Mouse (Mus musculus) right cerebral cortex, postnatal 4 days (tissue): ENCODE measurements around the gene Cgnl1.

ENCODE experiments used
- DNase-seq: peaks from one replicate; pipeline ENCODE4 v3.0.0-alpha.2; 2022

Cgnl1 gene

DNA sequence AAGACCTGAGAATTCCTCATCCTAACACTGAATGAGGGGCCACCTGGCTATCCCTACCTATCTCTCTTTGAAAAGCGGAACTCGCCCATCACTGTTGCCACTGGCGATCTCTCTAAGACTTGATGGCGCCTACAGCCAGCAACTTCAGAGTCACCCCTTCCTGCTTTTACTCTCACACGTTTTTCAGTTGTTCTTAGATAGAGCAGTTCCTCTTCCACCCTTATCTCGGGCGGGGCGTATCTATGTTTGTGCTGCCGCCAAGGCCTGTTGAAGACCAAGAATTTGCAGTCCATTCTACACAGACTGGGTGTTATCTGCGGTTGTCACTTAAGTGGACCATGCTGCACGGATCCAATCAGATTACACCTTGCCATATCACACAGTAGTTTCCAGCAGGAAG is 62.2 kb downstream of the Cgnl1 start:
- no peak for DNase-seq

GRCm38 (mm10) chr9:71707989-71708388 is 63.4 kb downstream of the Cgnl1 start:
- DNase-seq, result no peak

DNA sequence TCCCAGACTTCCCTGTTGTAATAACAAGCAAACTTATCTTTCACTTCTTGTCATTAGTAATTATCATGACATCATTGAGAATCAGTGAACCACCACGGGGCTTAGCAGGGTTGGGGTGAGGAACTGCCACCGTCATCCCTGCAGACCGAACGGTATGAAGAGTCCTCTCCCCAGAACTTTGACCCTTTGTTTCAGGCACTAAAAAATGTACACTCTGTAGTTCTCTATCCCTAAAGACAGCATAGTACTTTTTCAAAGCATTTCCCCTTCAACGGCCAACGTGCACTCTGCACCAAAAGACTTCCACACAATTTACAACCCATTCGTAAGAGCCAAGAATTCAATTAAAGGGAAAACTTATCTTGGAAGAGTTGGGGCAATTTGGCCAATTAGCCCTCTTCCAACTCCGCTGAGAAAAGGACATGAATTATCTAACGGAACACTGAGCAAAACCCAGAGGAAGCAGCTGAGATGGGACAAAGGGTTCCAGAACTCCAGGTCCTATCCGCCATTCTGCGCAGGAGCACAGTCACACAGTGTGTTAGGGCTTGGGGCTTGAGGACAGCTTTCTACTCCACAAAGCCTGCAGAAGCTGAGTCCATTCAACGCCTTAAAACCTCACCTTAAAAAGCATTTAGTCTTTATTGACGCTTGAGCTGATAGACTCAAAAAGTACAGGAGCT is 66.9 kb downstream of the Cgnl1 start:
- no peak for DNase-seq

GRCm38 (mm10) chr9:71699087-71699486 is 72.3 kb downstream of the Cgnl1 start:
- no peak for DNase-seq

DNA sequence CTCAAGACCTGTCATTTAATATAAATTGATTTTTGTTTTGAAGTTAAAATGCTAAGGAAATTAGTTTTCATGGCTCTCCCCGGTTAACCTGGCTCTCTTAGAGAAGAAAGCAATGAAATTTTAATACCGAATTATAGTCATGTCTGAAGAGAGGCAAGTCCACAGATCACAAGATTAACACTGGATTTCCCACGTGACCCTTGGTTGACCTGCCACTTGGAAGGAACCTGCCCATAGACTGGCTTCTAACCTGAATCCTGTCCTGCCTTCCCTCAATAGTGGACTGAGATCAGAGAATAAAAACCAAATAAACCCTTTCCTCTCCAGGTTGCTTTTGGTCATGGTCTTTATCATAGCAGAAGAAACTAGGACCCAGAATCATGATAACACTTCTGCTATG is 73.3 kb downstream of the Cgnl1 start:
- DNase-seq, result no peak

DNA sequence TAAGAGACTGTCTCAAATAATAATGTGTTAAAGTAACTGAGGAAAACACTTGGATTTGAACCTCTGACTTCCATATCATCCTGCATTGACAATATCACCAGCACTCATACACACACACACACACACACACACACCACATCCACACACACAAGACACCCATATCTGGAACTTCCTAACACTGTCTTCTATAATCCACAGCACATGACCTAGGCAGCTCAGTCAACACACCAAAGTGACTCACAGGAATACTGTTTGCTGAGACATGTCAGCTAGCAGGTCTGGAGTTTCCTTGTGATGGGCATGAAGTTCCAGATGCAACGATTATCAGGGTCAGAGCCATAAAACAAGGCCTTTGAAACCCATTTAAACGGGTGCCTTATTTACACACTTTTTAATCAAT is 74.2 kb downstream of the Cgnl1 start:
- no peak for DNase-seq

- DNase-seq, result no peak
Observed at GRCm38 (mm10) chr9:71696762-71697161, 74.6 kb downstream of the Cgnl1 start.

GRCm38 (mm10) chr9:71695133-71695532 is 76.3 kb downstream of the Cgnl1 start:
- no peak for DNase-seq

GRCm38 (mm10) chr9:71694223-71694622 is 77.2 kb downstream of the Cgnl1 start:
- no peak for DNase-seq

GRCm38 (mm10) chr9:71693771-71694170 is 77.6 kb downstream of the Cgnl1 start:
- no peak for DNase-seq

- DNase-seq, result no peak
Observed at GRCm38 (mm10) chr9:71692165-71692564, 79.2 kb downstream of the Cgnl1 start.

- no peak for DNase-seq
Observed at GRCm38 (mm10) chr9:71689369-71690073, 81.9 kb downstream of the Cgnl1 start.

GRCm38 (mm10) chr9:71686463-71686862 is 84.9 kb downstream of the Cgnl1 start:
- no peak for DNase-seq

DNA sequence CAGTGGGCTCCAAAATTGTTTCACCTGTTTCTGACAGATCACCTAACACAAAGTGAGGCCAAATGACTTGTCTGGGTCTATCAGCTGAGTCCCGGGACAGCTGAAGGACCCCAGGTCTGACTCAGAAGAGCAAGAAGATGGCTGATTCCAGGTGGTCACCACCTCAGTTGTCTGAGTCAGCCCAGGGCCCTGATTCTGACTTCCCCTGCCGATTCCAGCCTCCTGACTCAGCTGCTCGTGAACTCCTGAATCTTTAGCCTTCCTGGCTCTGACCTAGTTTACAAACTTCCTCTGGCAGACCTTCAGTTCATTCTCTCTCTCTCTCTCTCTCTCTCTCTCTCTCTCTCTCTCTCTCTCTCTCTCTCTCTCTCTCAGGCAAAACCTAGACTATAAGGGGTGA is 86.6 kb downstream of the Cgnl1 start:
- no peak for DNase-seq

GRCm38 (mm10) chr9:71680381-71680780 is 91.0 kb downstream of the Cgnl1 start:
- peak; percentile 52 for DNase-seq

DNA sequence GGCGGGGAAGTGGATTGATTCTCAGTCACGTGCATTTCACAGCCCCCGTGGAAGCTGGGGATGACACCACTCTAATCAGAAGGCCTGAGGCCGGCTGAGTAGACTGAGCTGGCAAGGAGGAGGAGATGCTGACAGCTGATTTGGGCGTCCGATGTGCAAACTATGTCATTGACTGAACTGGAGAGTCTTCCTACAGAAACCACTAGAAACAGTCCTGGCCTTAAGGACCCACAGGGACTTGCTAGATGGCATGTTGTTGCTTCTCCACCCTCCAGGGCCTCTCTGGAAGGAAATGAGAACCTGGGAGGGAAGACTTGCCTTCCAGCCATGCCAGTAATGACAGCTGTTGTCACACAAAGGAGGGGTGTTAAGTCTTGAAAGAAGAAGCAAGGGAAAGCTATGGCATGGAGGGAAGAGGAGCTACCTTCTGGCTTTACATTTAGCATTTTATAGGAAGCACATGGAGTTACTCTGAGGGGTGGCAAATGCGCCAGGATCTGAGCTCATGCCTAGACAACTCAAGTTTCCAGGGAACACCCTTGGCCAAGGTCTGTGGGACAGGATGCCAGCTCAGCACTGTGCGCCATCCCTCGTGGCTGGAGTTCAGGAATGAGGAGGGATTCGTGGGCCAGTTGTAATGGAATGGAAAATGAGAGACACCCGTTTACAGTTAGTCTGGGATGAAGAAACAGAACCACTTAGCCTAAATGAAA is 92.1 kb downstream of the Cgnl1 start:
- DNase-seq, result peak; percentile 19

GRCm38 (mm10) chr9:71676988-71677688 is 94.3 kb downstream of the Cgnl1 start:
- no peak for DNase-seq

- no peak for DNase-seq
Observed at GRCm38 (mm10) chr9:71675799-71676414, 95.5 kb downstream of the Cgnl1 start.

- DNase-seq, result no peak
Observed at GRCm38 (mm10) chr9:71675216-71675615, 96.2 kb downstream of the Cgnl1 start.

GRCm38 (mm10) chr9:71674476-71674875 is 96.9 kb downstream of the Cgnl1 start:
- no peak for DNase-seq

GRCm38 (mm10) chr9:71672495-71672894 is 98.9 kb downstream of the Cgnl1 start:
- no peak for DNase-seq

DNA sequence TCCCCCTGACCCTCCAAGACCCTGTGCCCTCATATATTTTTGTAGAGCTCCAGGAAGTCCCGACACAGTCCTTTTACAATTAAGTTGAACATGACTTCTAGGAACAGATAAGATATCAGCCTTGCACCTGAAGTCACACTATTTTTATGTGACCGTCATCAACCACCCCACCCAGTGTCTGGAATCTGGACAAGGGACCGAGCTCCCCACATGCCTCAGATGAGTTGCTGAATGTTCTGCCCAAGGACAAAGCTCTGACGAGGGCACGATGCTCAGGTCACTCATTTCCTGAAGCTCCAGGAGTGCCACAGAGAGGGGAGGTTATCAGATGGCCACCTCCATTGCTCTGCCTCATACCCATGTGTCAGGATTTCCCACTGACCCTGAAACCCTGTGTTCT is 100.7 kb downstream of the Cgnl1 start:
- no peak for DNase-seq

DNA sequence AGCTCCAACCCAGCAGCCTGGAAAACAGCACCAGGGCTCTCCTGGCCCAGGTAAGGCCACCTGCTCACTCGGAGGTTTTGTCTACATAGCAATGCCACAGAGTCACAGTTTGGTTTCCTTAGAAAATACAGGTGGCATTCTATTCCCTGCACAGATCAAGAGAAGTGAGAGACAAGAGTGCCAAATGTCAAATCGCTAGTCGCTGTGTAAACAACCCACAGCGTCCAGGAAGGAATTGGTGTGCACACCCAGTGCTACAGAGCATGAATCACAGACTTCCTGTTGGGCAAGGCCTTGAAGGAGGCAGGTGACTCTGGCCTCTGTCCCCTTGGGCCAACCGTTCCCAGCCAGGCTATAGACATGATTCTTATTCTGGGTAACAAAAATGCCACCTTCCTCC is 103.8 kb downstream of the Cgnl1 start:
- no peak for DNase-seq
